Mouse (Mus musculus): ENCODE data around the gene Shc3.

GRCm38 (mm10) chr13:51425662-51426443 lies 143.4 kb downstream of the Shc3 start:
- TF ChIP-seq IRF4 (IDR thresholded peaks at IDR 0.05; ENCODE audit: low read depth, low read length) (no peak), CTCF (conservative IDR thresholded peaks at IDR 0.05 in 1 of 2, IDR thresholded peaks at IDR 0.05 in 1 of 2; ENCODE audit: low read depth in 2 of 2, low read length in 2 of 2) (no peak), HCFC1 (IDR thresholded peaks at IDR 0.05; ENCODE audit: low read depth, low read length) (no peak), USF1 (IDR thresholded peaks at IDR 0.05; ENCODE audit: low read depth, low read length) (no peak), ZKSCAN1 (IDR thresholded peaks at IDR 0.05; ENCODE audit: borderline replicate concordance, low read depth, low read length) (no peak), CHD1 (IDR thresholded peaks at IDR 0.05; ENCODE audit: low read depth, low read length) (no peak), RAD21 (IDR thresholded peaks at IDR 0.05; ENCODE audit: low read depth, low read length) (no peak)

All from CH12.LX (cell line).